Mouse (Mus musculus): ENCODE data around the gene Txndc12.

Txndc12 gene

GRCm38 (mm10) chr4:108834115-108834970 lies at the start of gene Txndc12:
TSS of gene Txndc12 (plus strand) at chr4:108834601.
- peak; percentile 82 to 89 for DNase-seq

GRCm38 (mm10) chr4:108789258-108789936 lies 45.0 kb upstream of the Txndc12 start:
- DNase-seq: no peak

GRCm38 (mm10) chr4:108790507-108790906 lies 43.9 kb upstream of the Txndc12 start:
- no peak for DNase-seq

- DNase-seq: no peak
These were observed 40.5 kb upstream of the Txndc12 start for GRCm38 (mm10) chr4:108793941-108794340.

- DNase-seq: no peak
These were observed 37.7 kb upstream of the Txndc12 start for GRCm38 (mm10) chr4:108796701-108797100.

GRCm38 (mm10) chr4:108798083-108798830 lies 36.1 kb upstream of the Txndc12 start:
- peak; percentile 80 for DNase-seq

- DNase-seq: no peak
These were observed 30.9 kb upstream of the Txndc12 start for GRCm38 (mm10) chr4:108803535-108803934.

GRCm38 (mm10) chr4:108811142-108811541 lies 23.3 kb upstream of the Txndc12 start:
- no peak for DNase-seq

GRCm38 (mm10) chr4:108811550-108811949 lies 22.9 kb upstream of the Txndc12 start:
- DNase-seq: no peak

- DNase-seq: no peak
These were observed 8.7 kb upstream of the Txndc12 start for GRCm38 (mm10) chr4:108825677-108826076.

- no peak for DNase-seq
These were observed 8.3 kb upstream of the Txndc12 start for GRCm38 (mm10) chr4:108826096-108826495.

GRCm38 (mm10) chr4:108826643-108827042 lies 7.8 kb upstream of the Txndc12 start:
- no peak for DNase-seq

- DNase-seq: no peak
These were observed 3.7 kb upstream of the Txndc12 start for GRCm38 (mm10) chr4:108830698-108831097.

GRCm38 (mm10) chr4:108832916-108833827 lies 1.2 kb upstream of the Txndc12 start, which contains the start of gene Btf3l4:
TSS of gene Btf3l4 (minus strand) at chr4:108833614.
- DNase-seq: peak; percentile 92 to 94

- no peak for DNase-seq
These were observed 630 bp upstream of the Txndc12 start for GRCm38 (mm10) chr4:108833828-108834114.

GRCm38 (mm10) chr4:108834971-108835311 lies 540 bp downstream of the Txndc12 start:
- DNase-seq: peak; percentile 22 to 46

GRCm38 (mm10) chr4:108835496-108835895 lies 1.1 kb downstream of the Txndc12 start:
- DNase-seq: no peak

GRCm38 (mm10) chr4:108838031-108838430 lies 3.6 kb downstream of the Txndc12 start:
- peak; percentile 54 to 65 for DNase-seq

GRCm38 (mm10) chr4:108841920-108842578 lies 7.6 kb downstream of the Txndc12 start:
- DNase-seq: no peak

- no peak for DNase-seq
These were observed 8.9 kb downstream of the Txndc12 start for GRCm38 (mm10) chr4:108843336-108843735.

GRCm38 (mm10) chr4:108845824-108846569 lies 11.6 kb downstream of the Txndc12 start:
- no peak for DNase-seq

Measured in cerebellum, adult 18-20 months (tissue).